Mouse (Mus musculus) CD4-positive naive resting alpha-beta T cell, adult 76 days (primary cell): ENCODE results near the gene H2-Q2. TPM values are rescaled to one million over a fixed set of nuclear protein-coding genes. Genes with fewer than 3 reads are reported as not detected.

Experiments
- total RNA-seq: library from RNA; stranded (reverse); gene quantifications from one replicate; pipeline ENCODE4 v1.2.4, GENCODE M21; 2023

The H2-Q2 gene
- total RNA-seq, result 9.6 TPM

DNA sequence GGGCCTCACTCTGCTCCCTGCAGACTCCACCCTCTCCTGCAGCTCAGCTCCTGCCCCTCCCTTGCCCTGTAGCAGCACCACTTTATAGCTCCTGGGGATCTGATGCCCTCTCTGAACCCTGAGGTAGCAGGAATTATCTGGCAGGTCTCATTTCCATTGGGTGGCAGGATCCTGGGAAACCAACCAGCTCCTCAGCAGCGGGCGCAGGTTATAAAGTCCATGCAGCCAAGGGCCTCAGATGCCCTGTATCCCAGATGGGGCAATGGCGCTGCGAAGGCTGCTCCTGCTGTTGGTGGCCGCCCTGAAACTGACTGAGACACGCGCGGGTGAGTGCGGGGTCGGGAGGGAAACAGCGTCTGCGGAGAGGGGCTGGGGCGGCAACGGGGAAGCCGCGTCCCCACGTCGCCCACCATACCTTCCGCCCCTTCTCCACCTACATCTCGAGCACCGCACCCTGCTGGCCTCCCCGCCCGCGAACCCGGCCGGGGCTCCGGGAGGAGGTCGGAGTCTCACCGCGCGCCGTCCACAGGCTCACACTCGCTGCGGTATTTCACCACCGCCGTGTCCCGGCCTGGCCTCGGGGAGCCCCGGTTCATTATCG lies at the start of gene H2-Q2:
H2-Q2 (plus strand) TSS at position 172 of the 601 bp plus-strand sequence.

DNA sequence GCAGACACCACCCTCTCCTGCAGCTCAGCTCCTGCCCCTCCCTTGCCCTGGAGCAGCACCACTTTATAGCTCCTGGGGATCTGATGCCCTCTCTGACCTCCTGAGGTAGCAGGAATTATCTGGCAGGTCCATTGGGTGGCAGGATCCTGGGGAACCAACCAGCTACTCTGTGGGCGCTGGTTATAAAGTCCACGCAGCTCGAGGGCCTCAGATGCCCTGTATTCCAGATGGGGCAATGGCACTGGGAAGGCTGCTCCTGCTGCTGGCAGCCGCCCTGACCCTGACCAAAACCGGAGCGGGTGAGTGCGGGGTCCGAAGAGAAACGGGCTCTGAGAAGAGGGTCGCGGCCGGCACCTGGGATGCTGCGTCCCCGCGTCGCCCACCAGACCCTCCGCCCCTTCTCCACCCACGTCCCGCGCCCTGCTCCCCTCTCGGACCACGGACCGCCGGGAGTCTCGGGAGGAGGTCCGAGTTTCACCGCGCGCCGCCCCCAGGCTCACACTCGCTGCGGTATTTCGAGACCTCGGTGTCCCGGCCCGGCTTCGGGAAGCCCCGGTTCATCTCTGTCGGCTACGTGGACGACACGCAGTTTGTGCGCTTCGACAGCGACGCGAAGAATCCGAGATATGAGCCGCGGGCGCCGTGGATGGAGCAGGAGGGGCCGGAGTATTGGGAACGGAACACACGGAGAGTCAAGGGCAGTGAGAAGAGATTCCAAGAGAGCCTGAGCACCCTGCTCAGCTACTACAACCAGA lies 21.5 kb upstream of the H2-Q2 start, which contains the start of gene H2-Q1:
H2-Q1 (plus strand) TSS at position 79 of the 755 bp plus-strand sequence.

DNA sequence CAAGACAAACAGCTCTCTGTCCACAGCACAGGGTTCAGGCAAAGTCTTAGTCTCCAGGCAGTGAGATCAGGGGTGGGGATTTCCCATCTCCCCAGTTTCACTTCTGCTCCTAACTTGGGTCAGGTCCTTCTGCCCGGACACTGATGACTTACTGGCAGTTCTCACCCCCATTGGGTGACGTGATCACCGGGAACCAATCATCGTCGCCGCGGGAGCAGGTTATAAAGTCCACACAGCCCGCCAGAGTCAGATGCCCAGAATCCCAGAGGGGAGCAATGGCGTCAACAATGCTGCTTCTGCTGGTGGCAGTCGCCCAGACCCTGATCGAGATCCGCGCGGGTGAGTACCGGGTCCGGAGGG lies 37.3 kb downstream of the H2-Q2 start, which contains the start of gene H2-Q4:
H2-Q4 (plus strand) TSS at position 249 of the 360 bp plus-strand sequence.

Other genes starting within 250 kb of the H2-Q2 start
- not detected for gene Ly6g5c, start 234.0 kb upstream of the H2-Q2 start, total RNA-seq
- gene Ly6g5b, start 226.8 kb upstream of the H2-Q2 start, total RNA-seq, result 1.5 TPM
- 28.7 TPM for gene Gpank1, start 220.8 kb upstream of the H2-Q2 start, total RNA-seq
- gene Csnk2b, start 220.2 kb upstream of the H2-Q2 start, total RNA-seq, result 118 TPM
- 15.3 TPM for gene D17H6S53E, start 215.9 kb upstream of the H2-Q2 start, total RNA-seq
- not detected for gene Apom, start 210.2 kb upstream of the H2-Q2 start, total RNA-seq
- gene Bag6, start 207.1 kb upstream of the H2-Q2 start, total RNA-seq, result 487 TPM
- 292 TPM for gene Prrc2a, start 177.3 kb upstream of the H2-Q2 start, total RNA-seq
- gene Aif1, start 166.2 kb upstream of the H2-Q2 start, total RNA-seq, result 8.6 TPM
- 9.5 TPM for gene Lst1, start 153.8 kb upstream of the H2-Q2 start, total RNA-seq
- 417 TPM for gene Ltb, start 147.8 kb upstream of the H2-Q2 start, total RNA-seq
- gene Tnf, start 140.2 kb upstream of the H2-Q2 start, total RNA-seq, result 11.3 TPM
- 15.7 TPM for gene Lta, start 136.9 kb upstream of the H2-Q2 start, total RNA-seq
- gene Gm16181, start 121.4 kb upstream of the H2-Q2 start, total RNA-seq, result not detected
- gene Atp6v1g2, start 108.6 kb upstream of the H2-Q2 start, total RNA-seq, result 1.00 TPM
- 9.4 TPM for gene Nfkbil1, start 106.5 kb upstream of the H2-Q2 start, total RNA-seq
- gene Ddx39b, start 100.5 kb upstream of the H2-Q2 start, total RNA-seq, result 422 TPM
- gene H2-D1, start 79.5 kb upstream of the H2-Q2 start, total RNA-seq, result 2,346 TPM
- 12.5 TPM for gene H2-Q1, start 21.8 kb upstream of the H2-Q2 start, total RNA-seq
- 587 TPM for gene H2-Q4, start 37.4 kb downstream of the H2-Q2 start, total RNA-seq
- gene H2-Q6, start 82.6 kb downstream of the H2-Q2 start, total RNA-seq, result 156 TPM
- gene H2-Q7, start 96.9 kb downstream of the H2-Q2 start, total RNA-seq, result 498 TPM
- 67.2 TPM for gene H2-Q10, start 127.8 kb downstream of the H2-Q2 start, total RNA-seq
- gene Pou5f1, start 163.8 kb downstream of the H2-Q2 start, total RNA-seq, result 1.3 TPM
- 8.1 TPM for gene Tcf19, start 174.6 kb downstream of the H2-Q2 start, total RNA-seq
- gene Cchcr1, start 174.9 kb downstream of the H2-Q2 start, total RNA-seq, result 15.1 TPM
- not detected for gene Psors1c2, start 191.0 kb downstream of the H2-Q2 start, total RNA-seq
- not detected for gene Cdsn, start 209.9 kb downstream of the H2-Q2 start, total RNA-seq
- not detected for gene 2300002M23Rik, start 225.2 kb downstream of the H2-Q2 start, total RNA-seq